Mouse (Mus musculus) kidney, embryonic 14.5 days (tissue): ENCODE measurements around the gene Dusp2. TPM values are rescaled to one million over a fixed set of nuclear protein-coding genes. Genes with fewer than 3 reads are reported as not detected.

Source experiments
- ATAC-seq: fragments of 200-750 bp; cut with Nextera tagmentation; 2 replicates; pipeline ENCODE4 v1.8.0; 2017; ENCODE audit warnings: moderate number of reproducible peaks, mild to moderate bottlenecking, moderate TSS enrichment, moderate library complexity; ENCODE audit not compliant: low FRiP score, low TSS enrichment
- H3K27ac ChIP-seq: fragments of 300-500 bp; sonication (generic); 2 replicates; pipeline ENCODE4 v1.5.1; 2014; ENCODE audit warnings: low read depth, mild to moderate bottlenecking, low read length, moderate library complexity, mixed read lengths
- H3K27me3 ChIP-seq: fragments of 300-500 bp; sonication (generic); 2 replicates; pipeline ENCODE4 v1.6.1; 2014; ENCODE audit warnings: mild to moderate bottlenecking, low read length; ENCODE audit not compliant: control insufficient read depth, insufficient read depth
- H3K36me3 ChIP-seq: fragments of 300-500 bp; sonication (generic); 2 replicates; pipeline ENCODE4 v1.6.1; 2014; ENCODE audit warnings: low read length, mixed read lengths; ENCODE audit not compliant: control insufficient read depth, insufficient read depth
- H3K4me1 ChIP-seq: fragments of 300-500 bp; sonication (generic); 2 replicates; pipeline ENCODE4 v1.6.1; 2014; ENCODE audit warnings: low read length, mixed read lengths; ENCODE audit not compliant: control insufficient read depth, insufficient read depth
- H3K4me2 ChIP-seq: fragments of 300-500 bp; sonication (generic); replicated peaks from 2 replicates; pipeline ENCODE4 v1.6.1; 2014; ENCODE audit warnings: low read depth, mild to moderate bottlenecking, low read length
- H3K4me3 ChIP-seq: fragments of 300-500 bp; sonication (generic); 2 replicates; pipeline ENCODE4 v1.5.1; 2014; ENCODE audit warnings: mild to moderate bottlenecking, low read length
- H3K9ac ChIP-seq: fragments of 300-500 bp; sonication (generic); 2 replicates; pipeline ENCODE4 v1.6.1; 2014; ENCODE audit warnings: low read depth, mild to moderate bottlenecking, low read length, moderate library complexity
- H3K9me3 ChIP-seq: fragments of 300-500 bp; sonication (generic); 2 replicates; pipeline ENCODE4 v1.6.1; 2016; ENCODE audit warnings: low read length; ENCODE audit not compliant: control insufficient read depth
- WGBS: fragments of 180-500 bp; shearing (Covaris S2); extraction: QIAGEN DNeasy Blood & Tissue Kit; methylation state at CpG from one replicate; pipeline ENCODE4 v1.1.7; 2014; 5-methylcytosine and 5-hydroxymethylcytosine counted together
- polyA plus RNA-seq: library from polyadenylated mRNA; unstranded; fragments of >200 nt; fragmentation: Nextera tagmentation; extraction: Ambion mirVana; gene quantifications from 2 replicates; pipeline ENCODE4 v1.2.1, GENCODE M21; 2014

The Dusp2 gene
- polyA plus RNA-seq, 1 experiment from 2014 or later = 13.0 TPM

- no peak overlapping the region for H3K4me3 ChIP-seq
- no peaks in the 10 kb centered on the region for H3K27me3 ChIP-seq
- H3K9ac ChIP-seq = no peak overlapping the region
- no peaks in the 10 kb centered on the region for H3K36me3 ChIP-seq
- H3K4me1 ChIP-seq = 0 out of 2 replicates have a peak, but pooled peaks cover 1% of the 10 kb centered on the region
- no peak overlapping the region for H3K27ac ChIP-seq
- no peak overlapping the region for H3K4me2 ChIP-seq
- no peak for ATAC-seq
- WGBS = 78% methylated on average over 6 of the region's 6 CpGs
- H3K9me3 ChIP-seq = no peaks in the 10 kb centered on the region
Measured at GRCm38 (mm10) chr2:127376423-127377051, 40.6 kb downstream of the Dusp2 start.

- Histone ChIP-seq H3K4me3 (no peak overlapping the region), H3K27ac (no peak overlapping the region), H3K27me3 (no peaks in the 10 kb centered on the region), H3K9ac (no peak overlapping the region), H3K9me3 (no peaks in the 10 kb centered on the region), H3K36me3 (no peaks in the 10 kb centered on the region), H3K4me2 (no peak overlapping the region), H3K4me1 (no peaks in the 10 kb centered on the region)
- no peak for ATAC-seq
- 68% methylated on average over 7 of the region's 7 CpGs for WGBS
Measured at GRCm38 (mm10) chr2:127377942-127378610, 42.1 kb downstream of the Dusp2 start.

GRCm38 (mm10) chr2:127378611-127378990 lies 42.6 kb downstream of the Dusp2 start:
- Histone ChIP-seq H3K9ac (no peak overlapping the region), H3K4me1 (no peaks in the 10 kb centered on the region), H3K36me3 (no peaks in the 10 kb centered on the region), H3K4me3 (no peak overlapping the region), H3K27ac (no peak overlapping the region), H3K27me3 (no peaks in the 10 kb centered on the region), H3K9me3 (no peaks in the 10 kb centered on the region), H3K4me2 (no peak overlapping the region)
- ATAC-seq = no peak
- WGBS = 71% methylated on average over 7 of the region's 7 CpGs

- whole genome bisulfite sequencing = 57% methylated on average over 3 of the region's 3 CpGs
- H3K4me1 ChIP-seq = no peaks in the 10 kb centered on the region
Measured at GRCm38 (mm10) chr2:127379250-127379649, 43.3 kb downstream of the Dusp2 start.

GRCm38 (mm10) chr2:127383881-127384280 lies 47.9 kb downstream of the Dusp2 start:
- no peaks in the 10 kb centered on the region for H3K27me3 ChIP-seq
- no peak overlapping the region for H3K9ac ChIP-seq
- no peaks in the 10 kb centered on the region for H3K4me1 ChIP-seq
- no peaks in the 10 kb centered on the region for H3K36me3 ChIP-seq
- 70% methylated on average over 7 of the region's 7 CpGs for WGBS
- no peak overlapping the region for H3K4me3 ChIP-seq
- H3K27ac ChIP-seq = no peak overlapping the region
- H3K9me3 ChIP-seq = no peaks in the 10 kb centered on the region
- H3K4me2 ChIP-seq = no peak overlapping the region
- ATAC-seq = no peak

More at GRCm38 (mm10) chr2:127379250-127379649, 43.3 kb downstream of the Dusp2 start:
- ATAC-seq = no peak
- no peaks in the 10 kb centered on the region for H3K36me3 ChIP-seq
- no peak overlapping the region for H3K4me2 ChIP-seq
- no peak overlapping the region for H3K4me3 ChIP-seq
- no peak overlapping the region for H3K9ac ChIP-seq
- no peak overlapping the region for H3K27ac ChIP-seq
- no peaks in the 10 kb centered on the region for H3K27me3 ChIP-seq
- no peaks in the 10 kb centered on the region for H3K9me3 ChIP-seq

- Histone ChIP-seq H3K9ac (no peak overlapping the region), H3K36me3 (no peaks in the 10 kb centered on the region), H3K9me3 (no peaks in the 10 kb centered on the region), H3K27me3 (no peaks in the 10 kb centered on the region), H3K27ac (no peak overlapping the region), H3K4me2 (no peak overlapping the region), H3K4me1 (no peaks in the 10 kb centered on the region), H3K4me3 (no peak overlapping the region)
- 60% methylated on average over 2 of the region's 2 CpGs for WGBS
- ATAC-seq = no peak
Measured at GRCm38 (mm10) chr2:127387521-127387920, 51.6 kb downstream of the Dusp2 start.

Other genes starting within 250 kb of the Dusp2 start
- gene Ncaph, start 202.2 kb upstream of the Dusp2 start, polyA plus RNA-seq = 67.3 and 103 TPM in 2 replicates
- gene Itpripl1, start 192.7 kb upstream of the Dusp2 start, polyA plus RNA-seq = 22.7 and 22.8 TPM in 2 replicates
- 2.7 and 3.6 TPM in 2 replicates for gene 1810024B03Rik, start 127.9 kb upstream of the Dusp2 start, polyA plus RNA-seq
- gene Snrnp200, start 127.8 kb upstream of the Dusp2 start, polyA plus RNA-seq = 62.7 and 85.9 TPM in 2 replicates
- gene Ciao1, start 88.3 kb upstream of the Dusp2 start, polyA plus RNA-seq = 60.1 and 62.5 TPM in 2 replicates
- 13.5 and 19.8 TPM in 2 replicates for gene Tmem127, start 88.3 kb upstream of the Dusp2 start, polyA plus RNA-seq
- gene Stard7, start 65.9 kb upstream of the Dusp2 start, polyA plus RNA-seq = 53.0 and 102 TPM in 2 replicates
- not detected in 2 replicates for gene Astl, start 2.5 kb downstream of the Dusp2 start, polyA plus RNA-seq
- gene Adra2b, start 27.0 kb downstream of the Dusp2 start, polyA plus RNA-seq = 0.69 and 1.8 TPM in 2 replicates
- 0.15 TPM in 1 of 2 replicates, not detected in the other for gene Gpat2, start 89.0 kb downstream of the Dusp2 start, polyA plus RNA-seq
- gene Fahd2a, start 108.4 kb downstream of the Dusp2 start, polyA plus RNA-seq = 29.5 and 29.7 TPM in 2 replicates
- 4.0 and 4.9 TPM in 2 replicates for gene Kcnip3, start 185.9 kb downstream of the Dusp2 start, polyA plus RNA-seq
- gene Prom2, start 205.3 kb downstream of the Dusp2 start, polyA plus RNA-seq = 1.4 and 1.9 TPM in 2 replicates